Mouse (Mus musculus) fibroblast of lung, adult 2 months (primary cell): ENCODE data around the gene Irf8.
"Not testable (repeated sequence)": the region's sequence is repeated elsewhere in the genome, so short reads cannot be mapped to it uniquely, and the experiment has no call there.

Source experiments
- DNase-seq: peaks from one replicate; pipeline ENCODE4 v3.0.0-alpha.2; 2011; ENCODE audit warnings: low read depth

Irf8 gene

DNA sequence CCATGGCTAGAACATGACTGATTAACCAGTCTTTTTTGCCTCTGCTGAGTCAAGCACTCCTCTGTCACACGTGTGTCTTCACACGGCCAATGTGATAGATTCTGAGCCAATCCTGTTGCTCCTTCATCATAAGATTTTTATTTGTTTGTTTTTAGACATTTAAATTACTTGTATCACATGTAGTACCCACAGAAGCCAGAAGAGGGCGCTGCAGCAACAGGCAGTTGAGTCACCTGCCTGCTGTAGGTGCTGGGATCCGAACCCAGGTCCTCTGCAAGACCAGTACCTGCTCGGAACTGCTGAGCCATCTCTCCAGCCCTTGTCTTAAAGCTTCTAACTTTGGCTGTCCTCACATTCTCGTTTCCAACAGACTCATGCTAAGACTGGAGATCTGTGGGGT, 13.1 kb upstream of the Irf8 start:
- DNase-seq, result no peak

DNA sequence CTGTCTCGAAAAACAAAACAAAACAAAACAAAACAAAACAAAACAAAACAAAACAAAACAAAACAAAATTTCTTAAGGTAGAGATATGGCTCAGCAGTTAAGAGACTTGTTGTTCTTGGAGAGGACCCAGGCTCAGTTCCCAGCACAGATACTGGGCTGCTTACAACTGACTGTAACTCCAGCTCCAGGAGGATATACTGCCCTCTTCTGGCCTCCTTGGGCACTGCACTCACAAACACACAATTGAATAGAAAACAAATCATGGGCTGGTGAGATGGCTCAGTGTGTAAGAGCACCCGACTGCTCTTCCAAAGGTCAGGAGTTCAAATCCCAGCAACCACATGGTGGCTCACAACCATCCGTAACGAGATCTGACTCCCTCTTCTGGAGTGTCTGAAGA, 12.1 kb upstream of the Irf8 start:
- not testable (repeated sequence) for DNase-seq

DNA sequence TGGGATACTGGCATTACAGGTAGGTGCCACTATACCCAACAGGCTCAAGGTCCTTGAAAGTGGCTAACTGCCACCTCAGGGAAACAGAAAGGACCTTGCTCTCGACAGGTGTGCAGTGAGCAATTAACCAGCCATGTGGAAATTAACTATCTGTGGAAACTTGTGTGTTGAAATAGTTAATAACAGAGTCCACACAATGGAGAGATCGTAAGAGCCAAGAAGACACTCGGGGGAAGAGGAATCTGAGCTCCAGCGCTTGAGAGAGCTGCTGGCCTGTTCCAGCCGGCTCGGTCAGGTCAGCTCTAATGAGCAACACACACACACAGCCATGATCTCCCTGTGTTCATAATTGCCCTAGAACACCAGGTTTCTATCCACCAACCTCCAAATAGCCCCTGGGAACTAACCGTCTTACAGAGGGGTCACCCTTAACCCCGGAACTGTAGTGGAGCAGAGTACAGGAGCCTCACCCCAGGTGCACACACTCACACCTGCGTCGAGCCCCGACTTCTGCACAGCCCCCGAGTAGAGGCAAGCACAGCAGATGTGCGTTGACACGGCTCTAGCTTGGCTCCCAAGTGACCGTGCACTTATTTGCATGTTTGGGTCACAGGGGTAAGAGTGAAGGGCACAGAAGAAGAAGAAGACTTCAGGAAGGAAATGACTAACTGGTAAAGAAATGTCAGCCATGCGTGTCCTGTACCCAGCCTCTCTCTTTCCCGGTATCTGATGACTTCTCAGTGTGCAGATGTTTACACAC, 11.2 kb upstream of the Irf8 start:
- DNase-seq, result no peak

DNA sequence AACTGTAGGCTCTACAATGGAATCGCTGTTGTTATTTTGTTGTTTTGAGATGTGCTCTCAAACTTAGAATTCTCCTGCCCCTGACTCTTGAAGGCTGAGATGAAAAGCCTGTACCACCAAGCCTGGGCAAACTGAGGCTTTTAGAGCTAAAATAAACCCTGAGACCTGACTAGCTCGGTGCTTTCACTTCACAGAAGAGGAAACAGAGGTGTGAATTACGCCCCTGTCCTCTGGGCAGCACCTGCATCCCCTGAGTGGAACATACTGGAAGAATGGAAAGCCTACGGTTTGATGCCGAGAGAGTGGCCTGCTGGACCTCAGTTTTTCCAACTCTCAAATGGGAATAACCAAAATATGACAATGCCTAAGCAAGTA, 10.6 kb upstream of the Irf8 start:
- no peak for DNase-seq

DNA sequence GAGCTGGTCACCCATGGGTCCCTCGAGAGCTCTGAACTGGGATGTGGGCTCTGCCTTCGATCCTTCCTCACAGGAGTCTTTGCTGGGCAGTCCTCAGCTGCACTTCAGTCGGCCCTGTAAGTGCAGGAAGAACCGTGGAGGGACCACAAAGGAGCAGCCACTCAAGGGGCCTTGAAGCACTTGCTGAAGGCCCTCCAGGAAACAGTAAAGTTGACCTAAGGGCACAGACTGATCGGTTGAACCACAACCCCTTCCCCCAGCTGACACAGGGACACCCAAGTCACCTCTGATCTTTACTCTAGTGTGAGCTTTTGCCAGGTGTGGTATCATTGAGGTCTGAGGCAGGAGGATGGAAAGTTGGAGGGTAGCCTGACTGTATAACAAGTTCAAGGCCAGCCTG, 10.1 kb upstream of the Irf8 start:
- DNase-seq, result no peak

DNA sequence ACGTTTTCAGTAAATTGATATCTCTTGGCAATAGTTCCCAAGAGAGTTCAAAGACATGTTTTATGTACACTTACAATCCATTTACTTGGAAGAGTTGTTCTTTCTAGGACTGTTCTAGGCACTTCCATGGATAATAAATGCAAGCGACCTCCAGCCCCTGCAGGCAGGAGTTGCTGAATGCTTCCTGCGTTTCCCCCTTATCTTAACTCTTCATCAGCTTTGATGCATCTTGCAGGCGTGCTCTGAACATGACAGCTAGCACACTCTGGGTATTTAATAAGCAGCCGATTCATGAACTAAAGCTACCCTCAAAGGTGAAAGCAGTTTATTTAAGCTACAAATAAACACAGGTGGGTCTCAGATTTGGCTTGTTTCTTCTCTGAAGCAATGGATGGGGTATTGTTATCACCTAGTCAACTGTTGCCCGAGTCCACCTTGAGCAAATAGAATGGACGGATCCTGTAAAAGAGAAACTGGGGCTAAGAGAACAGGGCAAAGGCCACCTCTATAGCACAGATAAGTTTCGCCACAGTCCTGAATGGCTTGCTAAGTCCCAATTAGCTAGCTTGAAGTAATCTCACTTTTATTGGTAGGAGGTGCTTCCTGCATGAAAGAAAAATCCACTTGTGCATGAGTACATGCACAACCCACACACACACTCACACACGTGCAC, 7.5 kb upstream of the Irf8 start:
- DNase-seq, result no peak

DNA sequence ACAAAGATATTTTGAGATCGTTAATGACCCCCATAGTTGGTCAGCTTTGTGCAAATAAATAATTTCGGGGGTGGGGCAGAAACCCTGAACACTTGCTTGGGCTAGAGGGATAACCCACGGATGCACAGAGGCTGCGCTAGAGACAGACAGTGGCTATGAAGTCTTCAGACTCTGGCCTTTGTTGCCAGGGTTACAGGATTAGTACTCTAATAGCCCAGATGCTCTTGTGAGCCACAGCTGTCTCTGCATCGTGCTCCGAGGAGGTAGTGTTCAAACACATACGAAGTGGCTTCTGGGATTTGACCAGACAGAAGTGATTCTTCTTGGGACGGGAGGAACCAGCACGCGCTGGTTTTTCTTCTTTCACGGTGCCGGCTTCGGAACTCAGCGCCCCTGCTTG, 4.6 kb upstream of the Irf8 start:
- no peak for DNase-seq

DNA sequence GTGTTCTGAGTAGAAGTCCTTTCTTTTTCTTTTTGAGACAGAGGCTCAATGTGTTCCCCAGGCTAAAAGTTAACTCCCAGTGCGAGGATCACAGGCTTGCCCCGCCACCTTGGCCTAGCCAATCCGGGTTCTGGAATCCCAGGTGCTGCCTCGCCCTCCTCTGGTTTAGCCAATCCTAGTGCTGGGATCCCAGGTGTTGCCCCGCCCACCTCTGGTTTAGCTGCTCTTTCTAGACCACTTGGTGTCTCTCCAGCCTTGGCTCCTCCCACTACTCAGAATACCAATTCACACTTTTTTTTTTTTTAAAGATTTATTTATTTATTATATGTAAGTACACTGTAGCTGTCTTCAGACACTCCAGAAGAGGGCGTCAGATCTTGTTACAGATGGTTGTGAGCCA, 4.1 kb upstream of the Irf8 start:
- DNase-seq, result no peak

DNA sequence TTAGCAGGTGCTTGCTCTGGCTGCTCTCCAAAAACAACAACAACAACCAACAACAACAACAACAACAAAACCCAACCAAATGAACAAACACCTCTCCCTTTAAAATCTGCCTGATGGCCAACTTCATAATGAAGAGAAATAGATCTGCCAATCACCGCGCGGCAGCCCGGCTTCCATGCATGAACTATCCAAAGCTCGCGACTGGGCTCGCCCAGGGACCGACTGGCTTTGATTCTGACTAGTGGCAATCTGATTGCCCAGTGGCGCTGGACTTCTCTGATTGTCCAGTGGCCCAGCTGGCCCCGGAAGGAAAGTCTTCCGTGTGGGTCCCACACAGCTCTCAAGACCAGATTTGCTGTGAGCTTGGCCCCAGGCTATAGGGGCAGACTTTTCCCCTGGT, 328 bp downstream of the Irf8 start:
- no peak for DNase-seq

DNA sequence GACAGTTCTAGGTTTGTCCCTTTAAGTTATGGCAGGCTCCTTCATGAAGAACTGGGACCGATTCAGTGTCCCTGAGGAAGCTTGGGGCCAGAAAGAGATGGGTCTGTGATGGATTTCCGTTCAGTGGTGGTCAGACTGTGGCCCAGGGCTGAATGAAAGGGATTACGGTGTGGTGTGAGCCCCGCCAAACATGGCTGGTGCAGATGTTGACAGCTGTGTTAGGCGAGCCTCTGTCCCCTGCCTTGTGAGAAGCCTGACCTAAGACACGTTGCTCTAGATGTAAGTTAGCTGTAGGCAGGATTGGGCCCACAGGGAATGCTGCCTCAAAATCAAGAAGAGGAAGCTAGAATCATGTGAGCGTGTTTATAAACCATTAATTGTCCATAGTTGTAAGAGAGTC, 1.0 kb downstream of the Irf8 start:
- DNase-seq, result no peak

DNA sequence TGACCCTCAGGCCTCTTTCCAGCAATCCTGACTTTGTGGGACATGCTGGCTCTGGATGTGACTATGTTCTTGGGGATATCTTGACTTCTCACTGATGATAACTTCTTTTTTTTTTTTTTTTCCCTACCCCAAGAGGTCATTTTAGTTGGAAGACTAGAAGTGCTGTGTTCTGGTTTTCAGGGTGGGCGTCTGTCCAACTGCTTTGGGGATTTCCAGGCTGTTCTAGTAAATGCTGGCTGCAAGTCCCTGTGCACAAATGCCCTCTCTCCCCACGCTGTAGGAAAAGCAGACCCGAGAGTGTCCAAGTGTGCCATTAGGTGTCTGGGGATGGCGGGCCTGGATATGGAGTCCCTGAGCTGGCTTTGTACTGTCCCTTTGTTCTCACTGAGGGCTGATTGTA, 2.6 kb downstream of the Irf8 start:
- no peak for DNase-seq

DNA sequence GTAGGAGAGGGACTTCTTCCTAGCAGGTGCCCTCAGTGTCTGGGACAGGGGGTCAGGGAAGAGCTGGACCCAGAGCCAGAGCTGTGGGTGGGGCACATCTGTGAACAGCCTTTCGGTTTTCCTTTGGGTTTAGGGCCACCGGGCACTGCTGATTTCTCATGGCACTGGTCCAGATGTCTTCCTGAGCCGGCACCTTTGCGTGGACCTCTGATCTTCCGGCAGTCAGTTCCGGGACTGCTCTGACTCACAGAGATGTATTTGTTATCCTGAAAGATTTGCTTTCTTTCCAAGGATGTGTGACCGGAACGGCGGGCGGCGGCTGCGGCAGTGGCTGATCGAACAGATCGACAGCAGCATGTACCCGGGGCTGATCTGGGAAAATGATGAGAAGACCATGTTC, 3.4 kb downstream of the Irf8 start:
- DNase-seq, result no peak

DNA sequence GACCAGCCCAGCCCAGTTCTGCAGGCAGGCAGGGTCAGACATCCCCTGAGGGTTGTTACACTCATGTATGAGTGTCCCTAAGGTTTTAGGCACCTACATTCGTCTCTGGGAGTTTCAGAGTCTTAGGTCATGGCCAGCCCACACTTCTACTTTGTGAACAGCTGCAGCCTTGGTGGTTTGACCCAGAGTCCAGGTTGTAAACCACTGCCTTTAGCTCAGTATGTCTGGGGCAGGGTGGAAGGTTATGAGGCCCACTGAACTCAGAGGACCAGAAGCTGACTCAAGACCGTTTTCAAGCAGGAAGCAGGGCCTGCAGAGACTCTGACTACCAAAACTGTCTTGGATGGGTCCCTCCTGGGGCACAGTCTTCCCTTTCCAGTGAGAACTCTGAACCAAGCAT, 4.4 kb downstream of the Irf8 start:
- DNase-seq, result no peak

DNA sequence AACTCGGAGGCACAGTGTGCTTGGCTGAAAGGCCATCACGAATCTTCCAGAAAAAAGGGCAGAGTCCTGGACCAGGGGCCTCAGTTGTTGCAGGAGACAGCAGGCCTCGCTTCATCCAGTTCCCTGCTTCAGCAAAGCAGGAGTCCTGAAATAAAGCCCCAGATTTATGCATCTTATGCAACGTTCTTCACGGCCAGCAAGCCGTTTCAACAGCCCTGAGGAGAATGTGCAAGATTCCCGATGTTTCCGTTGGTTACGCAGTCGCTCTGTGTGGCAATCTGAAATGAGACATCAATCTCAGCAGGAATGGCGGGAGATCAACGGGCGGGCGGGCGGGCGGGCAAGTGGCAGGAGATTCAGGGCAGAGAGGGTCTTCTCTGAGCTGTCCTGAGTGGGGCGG, 4.8 kb downstream of the Irf8 start:
- DNase-seq, result no peak

DNA sequence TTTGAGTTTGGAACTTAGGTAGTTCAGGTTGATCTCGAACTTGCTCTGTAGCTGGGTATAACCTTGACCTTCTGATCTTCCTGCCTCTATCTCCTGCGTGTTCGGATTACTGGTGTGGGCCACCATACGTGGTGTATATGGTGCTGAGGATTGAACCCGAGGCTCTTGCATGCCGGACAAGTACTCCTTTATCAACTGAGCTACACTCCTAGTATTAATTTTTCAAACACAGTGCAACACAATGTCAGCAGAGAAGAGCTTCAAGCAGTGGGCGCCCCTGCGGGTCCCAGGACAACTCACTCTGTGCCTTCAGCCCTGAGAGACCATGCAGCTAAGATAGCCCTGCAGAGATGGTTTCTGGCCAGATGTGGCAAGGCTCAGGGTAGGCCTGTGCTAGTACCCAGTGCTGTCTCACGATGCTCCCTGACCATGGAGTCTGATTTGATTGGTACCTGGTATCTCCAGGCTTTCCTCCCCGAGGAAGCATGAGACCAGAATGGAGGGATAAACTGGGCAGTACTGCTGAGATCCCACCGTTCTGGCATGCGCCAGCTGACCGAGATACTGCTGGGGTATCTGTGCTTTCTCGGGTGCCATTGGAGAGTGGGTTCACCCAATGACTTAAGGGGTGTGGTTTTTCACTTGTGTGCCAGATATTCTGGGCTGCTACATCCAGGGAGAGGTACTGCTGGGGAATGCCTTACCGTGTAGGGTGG, 5.8 kb downstream of the Irf8 start:
- DNase-seq, result no peak

DNA sequence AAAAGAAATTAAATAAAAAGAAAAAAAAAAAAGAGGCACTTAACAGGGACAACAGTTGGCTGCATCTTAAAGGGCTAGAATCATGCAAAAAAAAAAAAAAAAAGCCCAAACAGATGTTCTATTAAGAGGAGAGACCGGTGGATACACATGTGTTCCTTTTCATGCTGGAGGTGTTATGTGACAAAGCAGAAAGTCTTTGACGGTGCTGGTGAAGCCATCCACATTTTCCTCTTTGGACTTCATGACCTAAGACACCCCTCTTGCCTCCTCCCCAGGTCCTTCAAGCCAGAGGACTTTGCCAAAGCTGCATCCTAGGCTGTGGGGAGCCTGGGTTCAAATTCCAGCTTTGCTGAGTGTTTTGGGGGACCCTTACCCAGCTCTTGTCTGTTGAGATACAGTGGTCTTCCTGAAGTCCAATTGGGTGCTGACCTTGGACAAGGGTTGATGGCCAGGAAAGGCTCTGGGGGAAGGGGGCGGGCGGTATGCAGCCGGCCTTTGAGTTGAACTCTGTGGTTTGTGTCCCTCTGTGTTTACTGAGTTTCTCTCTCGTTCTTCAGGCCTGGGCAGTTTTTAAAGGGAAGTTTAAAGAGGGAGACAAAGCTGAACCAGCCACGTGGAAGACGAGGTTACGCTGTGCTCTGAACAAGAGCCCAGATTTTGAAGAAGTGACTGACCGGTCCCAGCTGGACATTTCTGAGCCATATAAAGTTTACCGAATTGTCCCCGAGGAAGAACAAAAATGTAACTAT, 7.2 kb downstream of the Irf8 start:
- DNase-seq, result no peak

DNA sequence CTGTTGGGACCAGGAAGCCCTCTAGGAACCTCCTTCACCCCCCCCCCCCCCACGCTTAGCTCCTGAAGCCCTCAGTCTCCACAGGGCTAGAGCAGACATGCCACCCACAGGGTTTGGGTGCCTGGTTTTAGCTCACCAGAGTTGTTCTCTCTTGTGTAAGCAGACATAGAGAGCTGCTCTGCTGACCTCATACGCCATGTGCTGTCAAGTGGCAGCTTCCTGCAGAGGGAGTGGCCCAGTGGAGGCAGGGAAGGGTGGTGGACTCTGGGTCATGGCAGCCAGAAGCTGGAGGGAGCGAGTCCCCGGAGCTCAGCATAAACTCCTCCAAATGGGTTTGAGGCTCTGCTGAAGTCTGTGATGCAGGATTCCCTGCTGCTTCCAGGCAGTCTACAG, 7.7 kb downstream of the Irf8 start:
- no peak for DNase-seq

DNA sequence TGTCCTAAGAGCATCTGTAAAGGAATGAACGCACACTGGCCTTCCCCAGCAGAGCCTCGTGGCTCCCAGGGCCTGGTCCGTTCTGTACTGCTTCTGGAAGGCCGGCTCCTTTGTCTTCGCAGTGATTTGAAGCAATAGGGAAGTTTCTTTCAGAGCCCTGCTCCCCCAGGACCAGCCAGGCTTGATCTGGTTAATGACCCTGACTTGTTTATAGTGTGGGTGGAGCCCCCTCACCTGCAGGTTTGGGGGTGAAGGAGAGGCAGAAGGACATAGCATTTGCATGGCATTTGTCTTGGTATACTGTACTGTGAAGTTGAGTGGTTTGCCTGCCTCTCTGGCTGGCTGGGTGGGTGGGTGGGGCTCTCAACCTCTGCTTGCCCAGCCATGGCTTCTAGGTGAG, 8.3 kb downstream of the Irf8 start:
- no peak for DNase-seq

DNA sequence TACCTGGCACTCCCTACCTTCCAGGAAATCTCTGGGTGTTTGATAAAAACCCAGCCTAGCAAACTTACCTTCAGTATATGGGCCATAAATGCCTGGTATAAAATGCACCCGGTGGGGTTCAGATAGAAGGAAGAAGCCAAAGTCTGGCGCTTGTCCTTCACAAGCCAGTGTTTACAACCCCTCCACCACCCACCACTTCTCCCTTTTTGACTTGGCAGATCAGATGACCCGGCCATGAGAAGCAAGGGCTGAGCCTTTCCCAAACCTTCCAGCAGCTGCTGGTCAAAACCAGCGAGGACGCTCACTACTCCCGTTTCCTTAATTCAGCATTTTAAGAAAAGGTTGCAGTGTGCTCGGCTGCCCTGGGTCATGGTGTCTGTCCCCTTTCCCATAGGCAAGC, 9.1 kb downstream of the Irf8 start:
- DNase-seq, result no peak

DNA sequence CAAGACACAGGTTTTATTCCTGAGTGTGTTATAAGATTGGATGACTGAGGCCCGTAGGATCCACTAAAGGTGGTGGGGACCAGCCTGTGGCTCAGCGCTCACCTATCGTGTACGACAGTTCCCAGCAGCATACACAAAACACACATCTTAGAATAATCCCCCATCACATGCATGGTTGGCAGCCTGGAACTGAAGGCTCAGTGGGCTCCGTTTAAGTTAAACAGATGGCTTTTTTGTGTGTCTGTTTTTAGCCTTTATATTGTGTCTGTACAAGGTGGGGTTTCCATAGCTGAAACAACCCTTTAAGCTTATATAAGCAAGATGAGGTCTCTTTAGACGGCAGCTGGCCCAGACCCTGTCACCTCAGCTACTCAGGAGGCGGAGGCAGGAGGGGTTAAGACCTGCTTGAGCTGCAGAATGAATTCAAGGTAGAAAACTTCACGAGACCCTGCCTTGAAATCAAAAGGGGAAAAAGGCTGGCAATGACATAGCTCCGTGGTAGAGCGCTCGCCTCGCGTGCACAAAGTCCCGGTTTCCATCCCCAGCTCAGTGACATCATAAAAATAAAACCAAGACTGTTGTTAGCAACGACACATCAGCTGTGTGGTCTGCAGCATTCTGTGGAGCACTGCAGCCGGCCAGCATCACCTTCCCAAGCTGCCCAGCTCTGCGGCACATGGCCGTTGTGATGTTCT, 10.0 kb downstream of the Irf8 start:
- no peak for DNase-seq

DNA sequence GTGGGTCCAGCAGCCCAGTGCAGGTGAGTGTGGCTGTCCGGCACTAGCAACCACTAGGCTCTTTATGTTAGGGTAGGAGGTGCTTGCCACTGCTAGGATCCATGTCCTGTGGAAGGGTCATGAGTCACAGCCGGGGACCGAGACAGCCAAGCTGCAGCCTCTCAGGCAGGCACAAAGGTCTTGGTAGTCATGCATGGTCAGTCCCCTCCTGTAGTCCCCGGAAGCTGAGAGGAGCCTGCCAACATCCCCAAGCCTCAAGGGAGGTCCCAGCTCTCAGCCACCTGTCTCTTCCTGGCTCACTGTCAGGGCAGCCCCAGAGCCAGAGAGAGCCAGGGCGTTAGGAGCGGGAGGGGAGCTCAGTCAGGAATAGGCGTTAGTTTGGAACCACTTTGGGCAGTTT, 11.1 kb downstream of the Irf8 start:
- DNase-seq, result no peak

DNA sequence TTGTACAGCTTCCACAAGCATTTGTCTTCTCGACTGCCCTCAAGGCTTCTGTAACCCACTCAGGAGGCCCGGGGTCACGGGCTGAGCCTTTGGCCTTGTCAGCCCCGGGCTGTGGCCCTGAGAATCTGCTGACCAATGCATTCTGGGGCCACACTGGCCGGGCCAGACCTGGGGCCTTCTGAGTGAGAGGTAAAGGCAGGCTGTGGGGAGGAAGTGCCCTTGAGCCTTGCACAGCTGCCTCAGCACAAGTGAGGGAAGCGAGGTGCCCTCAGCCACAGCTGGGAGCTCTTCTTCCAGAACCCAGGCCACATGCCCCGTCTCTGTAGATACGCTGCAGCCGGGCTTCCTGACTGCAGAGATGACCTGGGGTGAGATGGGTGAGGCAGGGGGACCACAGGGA, 14.5 kb downstream of the Irf8 start:
- no peak for DNase-seq
